Mouse (Mus musculus) neural tube, embryonic 11.5 days (tissue): ENCODE measurements around the gene Afdn. TPM values are rescaled to one million over a fixed set of nuclear protein-coding genes. Genes with fewer than 3 reads are reported as not detected.
A peak's percentile ranks its signal among the peaks of the same experiment; 100 is the strongest.
"Not testable (repeated sequence)": the region's sequence is repeated elsewhere in the genome, so short reads cannot be mapped to it uniquely, and the experiment has no call there.

ENCODE experiments used
- ATAC-seq: fragments of 200-750 bp; cut with Nextera tagmentation; 2 replicates; pipeline ENCODE4 v1.8.0; 2017; ENCODE audit warnings: moderate number of reproducible peaks, mild to moderate bottlenecking, moderate TSS enrichment, moderate library complexity; ENCODE audit not compliant: insufficient read depth, low FRiP score, low TSS enrichment
- DNase-seq: peaks from one replicate; pipeline ENCODE4 v3.0.0-alpha.2; 2015; ENCODE audit warnings: low spot score
- H3K27ac ChIP-seq: fragments of 300-500 bp; sonication (generic); 2 replicates; pipeline ENCODE4 v1.5.1; 2014; ENCODE audit warnings: low read depth, mild to moderate bottlenecking, low read length
- H3K27me3 ChIP-seq: fragments of 300-500 bp; sonication (generic); 2 replicates; pipeline ENCODE4 v1.6.1; 2014; ENCODE audit warnings: mild to moderate bottlenecking, low read length, mixed read lengths; ENCODE audit not compliant: control insufficient read depth, insufficient read depth
- H3K36me3 ChIP-seq: fragments of 300-500 bp; sonication (generic); 2 replicates; pipeline ENCODE4 v1.6.1; 2014; ENCODE audit warnings: mild to moderate bottlenecking, low read length, moderate library complexity, mixed read lengths; ENCODE audit not compliant: control insufficient read depth, insufficient read depth
- H3K4me1 ChIP-seq: fragments of 300-500 bp; sonication (generic); 2 replicates; pipeline ENCODE4 v1.6.1; 2014; ENCODE audit warnings: low read length, mixed read lengths; ENCODE audit not compliant: control insufficient read depth, insufficient read depth
- H3K4me2 ChIP-seq: fragments of 300-500 bp; sonication (generic); 2 replicates; pipeline ENCODE4 v1.6.1; 2014; ENCODE audit warnings: low read depth, mild to moderate bottlenecking, moderate library complexity
- H3K4me3 ChIP-seq: fragments of 300-500 bp; sonication (generic); 2 replicates; pipeline ENCODE4 v1.5.1; 2014; ENCODE audit warnings: low read depth, low read length
- H3K9ac ChIP-seq: fragments of 300-500 bp; sonication (generic); 2 replicates; pipeline ENCODE4 v1.6.1; 2014; ENCODE audit warnings: mild to moderate bottlenecking, low read length
- H3K9me3 ChIP-seq: fragments of 300-500 bp; sonication (generic); 2 replicates; pipeline ENCODE4 v1.6.1; 2016; ENCODE audit warnings: low read length; ENCODE audit not compliant: control insufficient read depth
- WGBS: fragments of 180-500 bp; shearing (Covaris S2); extraction: QIAGEN DNeasy Blood & Tissue Kit; methylation state at CpG from one replicate; pipeline ENCODE4 v1.1.7; 2014; 5-methylcytosine and 5-hydroxymethylcytosine counted together
- polyA plus RNA-seq: library from polyadenylated mRNA; unstranded; fragments of >200 nt; fragmentation: Nextera tagmentation; extraction: Ambion mirVana; gene quantifications from 2 replicates; pipeline ENCODE4 v1.2.1, GENCODE M21; 2014

The Afdn gene
- polyA plus RNA-seq, 1 experiment from 2014 or later = 90.1 TPM

GRCm38 (mm10) chr17:13817789-13818188 is 57.5 kb downstream of the Afdn start:
- WGBS = 88% methylated on average over 2 of the region's 2 CpGs

DNA sequence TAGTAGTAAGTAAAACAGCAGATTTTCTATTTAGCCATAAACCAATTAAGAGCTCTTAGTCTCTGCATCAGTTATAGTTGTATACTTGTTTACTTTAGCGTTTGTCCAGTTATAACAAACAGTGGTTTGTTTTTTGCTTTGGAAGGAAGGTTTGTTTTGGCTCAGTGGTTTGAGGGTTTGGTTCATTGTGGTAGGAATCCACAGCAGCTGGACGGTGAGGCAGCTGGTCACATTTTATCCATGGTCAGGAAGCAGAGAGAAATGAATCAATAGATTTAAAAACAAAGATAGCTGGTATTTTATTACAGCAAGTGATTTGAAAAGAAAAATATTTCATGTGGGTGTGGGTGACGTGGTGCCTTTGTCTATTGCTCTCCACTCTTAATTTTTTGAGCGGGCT is 59.0 kb downstream of the Afdn start:
- WGBS = 94% methylated on average over 4 of the region's 4 CpGs
- DNase-seq = no peak
- H3K27me3 ChIP-seq = no peaks in the 10 kb centered on the region
- no peak for ATAC-seq
- H3K4me3 ChIP-seq = no peak overlapping the region
- H3K36me3 ChIP-seq = peaks cover 4% of the 10 kb centered on the region; the same call in 1 of the 2 replicates
- H3K27ac ChIP-seq = no peak overlapping the region
- no peak overlapping the region for H3K9ac ChIP-seq
- no peaks in the 10 kb centered on the region for H3K4me1 ChIP-seq
- no peaks in the 10 kb centered on the region for H3K9me3 ChIP-seq
- no peak overlapping the region for H3K4me2 ChIP-seq

More at GRCm38 (mm10) chr17:13817789-13818188, 57.5 kb downstream of the Afdn start:
- H3K9ac ChIP-seq = no peak overlapping the region
- no peak overlapping the region for H3K27ac ChIP-seq
- H3K4me1 ChIP-seq = no peaks in the 10 kb centered on the region
- no peaks in the 10 kb centered on the region for H3K27me3 ChIP-seq
- no peak overlapping the region for H3K4me3 ChIP-seq
- ATAC-seq = no peak
- no peak for DNase-seq
- H3K4me2 ChIP-seq = no peak overlapping the region
- peaks cover 4% of the 10 kb centered on the region; the same call in 1 of the 2 replicates for H3K36me3 ChIP-seq
- H3K9me3 ChIP-seq = no peaks in the 10 kb centered on the region

GRCm38 (mm10) chr17:13820676-13821075 is 60.3 kb downstream of the Afdn start:
- Histone ChIP-seq H3K36me3 (peaks cover 4% of the 10 kb centered on the region; the same call in 1 of the 2 replicates), H3K4me3 (no peak overlapping the region), H3K27ac (no peak overlapping the region), H3K27me3 (no peaks in the 10 kb centered on the region), H3K4me2 (no peak overlapping the region), H3K9me3 (no peaks in the 10 kb centered on the region), H3K9ac (no peak overlapping the region), H3K4me1 (no peaks in the 10 kb centered on the region)
- DNase-seq (no peak), ATAC-seq (no peak)
- WGBS = 94% methylated on average over 2 of the region's 2 CpGs

DNA sequence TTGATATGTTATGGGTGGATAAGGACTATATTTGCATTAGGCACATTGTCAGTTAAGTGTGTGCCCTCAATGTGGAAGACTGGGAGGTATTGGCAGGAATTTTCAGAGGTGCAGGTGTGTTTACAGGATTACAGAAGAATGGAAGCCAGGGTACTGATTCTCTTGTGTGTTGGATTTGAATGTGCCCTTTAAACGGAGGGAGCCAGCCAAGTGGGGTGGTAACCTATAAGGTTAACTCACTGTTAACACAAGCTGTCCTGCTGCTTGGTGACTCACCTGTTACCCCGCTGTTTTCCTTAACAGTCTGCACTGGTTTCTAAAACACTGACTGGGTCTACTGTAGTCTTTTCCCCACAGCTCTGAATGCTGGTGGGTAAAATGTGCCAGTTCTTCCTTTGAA is 65.1 kb downstream of the Afdn start:
- Histone ChIP-seq H3K9me3 (no peaks in the 10 kb centered on the region), H3K27me3 (no peaks in the 10 kb centered on the region), H3K27ac (no peak overlapping the region), H3K4me1 (no peaks in the 10 kb centered on the region), H3K4me3 (no peak overlapping the region), H3K9ac (no peak overlapping the region), H3K4me2 (no peak overlapping the region), H3K36me3 (peaks cover 4% of the 10 kb centered on the region; the same call in 1 of the 2 replicates)
- 77% methylated on average over 2 of the region's 2 CpGs for WGBS
- no peak for ATAC-seq
- DNase-seq = no peak

DNA sequence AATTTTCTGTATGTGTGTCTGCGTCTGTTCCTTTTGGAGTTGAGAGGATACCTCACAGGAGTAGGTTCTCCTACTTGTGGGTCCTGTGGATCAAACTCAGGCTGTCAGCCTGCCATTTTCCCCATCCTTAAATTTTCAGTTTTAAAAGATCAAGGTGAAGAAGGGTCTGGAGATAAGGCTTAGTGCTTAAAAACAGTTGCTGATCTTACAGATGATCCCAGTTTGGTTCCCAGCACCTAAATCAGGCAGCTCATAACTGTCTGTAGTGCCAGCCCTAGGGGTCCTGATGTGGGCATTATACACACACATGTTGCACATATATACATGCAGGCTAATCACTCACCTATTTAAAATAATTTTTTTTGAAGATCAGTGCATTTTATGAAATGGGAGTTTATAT is 69.9 kb downstream of the Afdn start:
- no peaks in the 10 kb centered on the region for H3K27me3 ChIP-seq
- H3K9ac ChIP-seq = no peak overlapping the region
- no peaks in the 10 kb centered on the region for H3K9me3 ChIP-seq
- H3K4me3 ChIP-seq = no peak overlapping the region
- DNase-seq (no peak), ATAC-seq (no peak)
- 97% methylated on average over 1 of the region's 1 CpGs for WGBS
- no peaks in the 10 kb centered on the region for H3K4me1 ChIP-seq
- peaks cover 6% of the 10 kb centered on the region; the same call in 1 of the 2 replicates for H3K36me3 ChIP-seq
- H3K4me2 ChIP-seq = no peak overlapping the region
- no peak overlapping the region for H3K27ac ChIP-seq

DNA sequence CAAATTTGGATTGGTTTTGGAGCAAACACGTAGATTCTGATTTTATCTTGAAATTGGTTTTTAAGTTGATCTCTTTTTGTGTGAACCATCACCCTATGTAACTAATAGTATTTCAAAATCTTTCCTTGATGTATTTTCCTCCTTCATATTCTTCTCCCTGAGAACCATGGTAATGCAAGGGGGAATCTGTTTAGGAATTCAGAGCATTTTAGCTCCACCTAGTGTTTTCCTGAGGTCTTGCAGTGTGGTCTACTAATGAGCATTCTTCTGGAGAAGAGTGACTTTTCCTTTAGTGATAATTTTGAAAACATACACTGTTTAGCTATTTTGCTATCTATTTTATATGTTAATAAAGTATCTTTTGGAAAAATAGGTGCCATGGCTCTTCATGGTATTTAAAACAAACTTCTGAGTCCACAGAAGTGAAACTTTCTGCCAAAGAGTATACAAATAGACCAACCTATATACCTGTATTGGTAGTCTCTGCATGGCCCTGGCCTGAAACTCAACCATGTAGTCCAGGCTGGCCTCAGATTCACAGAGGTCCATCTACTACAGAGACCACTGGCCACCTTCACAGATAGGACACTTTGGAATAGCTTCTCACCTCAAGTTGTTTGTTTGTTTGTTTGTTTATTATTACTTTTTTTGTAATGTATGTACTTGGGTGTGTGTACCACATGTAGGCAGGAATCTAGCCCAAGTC is 70.5 kb downstream of the Afdn start:
- no peaks in the 10 kb centered on the region for H3K27me3 ChIP-seq
- H3K9ac ChIP-seq = no peak overlapping the region
- ATAC-seq (no peak), DNase-seq (peak; percentile 18)
- no peaks in the 10 kb centered on the region for H3K9me3 ChIP-seq
- no peak overlapping the region for H3K4me3 ChIP-seq
- peaks cover 6% of the 10 kb centered on the region; the same call in 1 of the 2 replicates for H3K36me3 ChIP-seq
- WGBS = 89% methylated on average over 1 of the region's 1 CpGs
- no peak overlapping the region for H3K27ac ChIP-seq
- H3K4me2 ChIP-seq = no peak overlapping the region
- H3K4me1 ChIP-seq = no peaks in the 10 kb centered on the region

DNA sequence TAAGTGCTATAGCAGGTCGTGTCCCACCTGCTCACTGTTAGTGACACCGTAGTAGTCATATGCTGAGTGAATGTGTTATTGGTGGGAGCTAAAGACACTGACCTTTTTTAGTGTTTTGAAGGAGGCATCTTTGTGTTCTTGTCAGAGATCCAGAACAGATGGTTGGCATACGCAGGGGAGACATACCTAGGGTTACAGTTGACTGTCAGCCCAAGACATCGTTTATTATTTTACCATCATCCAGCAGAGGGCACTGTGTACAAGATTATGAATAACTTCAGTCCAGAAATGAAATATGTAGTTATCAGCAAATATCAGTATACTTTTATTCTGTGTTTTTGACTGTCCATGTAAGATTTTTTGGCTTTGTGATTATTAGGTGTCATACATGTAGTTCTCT is 75.5 kb downstream of the Afdn start:
- Histone ChIP-seq H3K4me1 (no peaks in the 10 kb centered on the region), H3K27ac (no peak overlapping the region), H3K9ac (no peak overlapping the region), H3K9me3 (no peaks in the 10 kb centered on the region), H3K4me3 (no peak overlapping the region), H3K36me3 (peaks cover 2% of the 10 kb centered on the region; the same call in 1 of the 2 replicates), H3K4me2 (no peak overlapping the region), H3K27me3 (no peaks in the 10 kb centered on the region)
- no peak for ATAC-seq
- 84% methylated on average over 4 of the region's 4 CpGs for WGBS
- no peak for DNase-seq

DNA sequence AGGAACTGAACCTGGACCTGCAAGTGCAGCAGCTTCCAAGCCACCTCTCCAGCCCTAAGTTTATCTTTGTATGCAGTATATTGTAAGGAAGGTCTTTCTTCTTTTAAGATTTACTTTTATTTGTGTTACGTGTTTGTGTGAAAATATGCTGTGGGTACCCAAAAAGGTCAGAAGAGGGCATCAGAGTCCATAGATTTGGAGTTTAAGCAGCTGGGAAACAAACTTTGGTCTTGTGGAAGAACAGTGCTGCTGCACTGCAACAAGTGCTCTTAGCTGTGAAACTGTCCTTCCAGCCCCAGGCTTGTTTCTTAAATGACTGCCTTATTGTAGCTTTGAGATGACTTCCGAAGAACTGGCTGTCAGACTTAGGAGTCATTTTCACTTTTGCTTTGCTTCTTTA is 89.8 kb downstream of the Afdn start:
- DNase-seq = no peak
- Histone ChIP-seq H3K9ac (no peak overlapping the region), H3K9me3 (no peaks in the 10 kb centered on the region), H3K27me3 (no peaks in the 10 kb centered on the region), H3K27ac (no peak overlapping the region), H3K4me3 (no peak overlapping the region), H3K4me2 (no peak overlapping the region), H3K4me1 (no peaks in the 10 kb centered on the region), H3K36me3 (peaks cover 7% of the 10 kb centered on the region)
- no peak for ATAC-seq
- 92% methylated on average over 2 of the region's 2 CpGs for WGBS

GRCm38 (mm10) chr17:13853883-13854282 is 93.5 kb downstream of the Afdn start:
- not testable (repeated sequence) for DNase-seq, H3K4me3 ChIP-seq, ATAC-seq, H3K27ac ChIP-seq, H3K4me1 ChIP-seq, H3K27me3 ChIP-seq, H3K9ac ChIP-seq, H3K4me2 ChIP-seq, H3K9me3 ChIP-seq
- 86% methylated on average over 7 of the region's 7 CpGs for WGBS
- H3K36me3 ChIP-seq = peaks cover 11% of the 10 kb centered on the region
